Mouse (Mus musculus): Measurements from ENCODE around the gene Batf2. TPM values are rescaled to one million over a fixed set of nuclear protein-coding genes. Genes with fewer than 3 reads are reported as not detected.

Batf2 gene
- polyA plus RNA-seq, 1 experiment from 2014 or later, result not detected

- WGBS, result 9% methylated on average over 16 of the region's 16 CpGs
Observed at GRCm38 (mm10) chr19:6140374-6140677, 457 bp upstream of the Batf2 start.

GRCm38 (mm10) chr19:6141394-6141749 lies 589 bp downstream of the Batf2 start, which contains the start of gene Arl2:
Gene Arl2, minus strand, starts transcription at chr19:6141548.
- H3K4me1 ChIP-seq, result peaks cover 21% of the 10 kb centered on the region
- H3K4me3 ChIP-seq, result peak within 1 kb of the TSS; percentile 88
- no peaks in the 10 kb centered on the region for H3K27me3 ChIP-seq (replicated peaks; ENCODE audit: low read depth, poor library complexity, severe bottlenecking)
- under 1% methylated on average over 15 of the region's 15 CpGs for WGBS
- H3K9me3 ChIP-seq, result no peaks in the 10 kb centered on the region
- DNase-seq (ENCODE audit: low spot score), result peak; percentile 85
- H3K36me3 ChIP-seq (replicated peaks), result peaks cover 23% of the 10 kb centered on the region
- peak within 1 kb of the TSS; percentile 99 for H3K27ac ChIP-seq (replicated peaks)

More at GRCm38 (mm10) chr19:6140374-6140677, 457 bp upstream of the Batf2 start:
- Histone ChIP-seq H3K27me3 (replicated peaks; ENCODE audit: low read depth, poor library complexity, severe bottlenecking) (no peaks in the 10 kb centered on the region), H3K4me3 (peak overlapping the region; percentile 88), H3K9me3 (no peaks in the 10 kb centered on the region), H3K36me3 (replicated peaks) (peaks cover 34% of the 10 kb centered on the region), H3K4me1 (peaks cover 22% of the 10 kb centered on the region), H3K27ac (replicated peaks) (peak overlapping the region; percentile 99)
- DNase-seq (ENCODE audit: low spot score), result no peak

GRCm38 (mm10) chr19:6144842-6145241 lies 4.1 kb downstream of the Batf2 start:
- no peak overlapping the region for H3K27ac ChIP-seq (replicated peaks)
- DNase-seq (ENCODE audit: low spot score), result no peak
- 76% methylated on average over 5 of the region's 5 CpGs for WGBS
- H3K27me3 ChIP-seq (replicated peaks; ENCODE audit: low read depth, poor library complexity, severe bottlenecking), result no peaks in the 10 kb centered on the region
- no peak overlapping the region for H3K4me3 ChIP-seq
- H3K4me1 ChIP-seq, result peaks cover 13% of the 10 kb centered on the region
- no peaks in the 10 kb centered on the region for H3K9me3 ChIP-seq
- no peaks in the 10 kb centered on the region for H3K36me3 ChIP-seq (replicated peaks)

GRCm38 (mm10) chr19:6155174-6155573 lies 14.4 kb downstream of the Batf2 start:
- 87% methylated on average over 9 of the region's 9 CpGs for WGBS
- Histone ChIP-seq H3K27me3 (replicated peaks; ENCODE audit: low read depth, poor library complexity, severe bottlenecking) (0 out of 2 replicates have a peak, but pooled peaks cover 3% of the 10 kb centered on the region), H3K36me3 (replicated peaks) (no peaks in the 10 kb centered on the region), H3K27ac (replicated peaks) (no peak overlapping the region), H3K4me3 (no peak overlapping the region), H3K4me1 (peaks cover 10% of the 10 kb centered on the region), H3K9me3 (no peaks in the 10 kb centered on the region)
- no peak for DNase-seq (ENCODE audit: low spot score)

GRCm38 (mm10) chr19:6156372-6156771 lies 15.6 kb downstream of the Batf2 start:
- peaks cover 10% of the 10 kb centered on the region for H3K4me1 ChIP-seq
- H3K27ac ChIP-seq (replicated peaks), result no peak overlapping the region
- WGBS, result 61% methylated on average over 8 of the region's 8 CpGs
- H3K4me3 ChIP-seq, result no peak overlapping the region
- no peaks in the 10 kb centered on the region for H3K9me3 ChIP-seq
- no peak for DNase-seq (ENCODE audit: low spot score)
- no peaks in the 10 kb centered on the region for H3K27me3 ChIP-seq (replicated peaks; ENCODE audit: low read depth, poor library complexity, severe bottlenecking)
- H3K36me3 ChIP-seq (replicated peaks), result no peaks in the 10 kb centered on the region

GRCm38 (mm10) chr19:6157220-6157619 lies 16.4 kb downstream of the Batf2 start:
- 83% methylated on average over 6 of the region's 6 CpGs for WGBS
- H3K9me3 ChIP-seq, result no peaks in the 10 kb centered on the region
- no peak overlapping the region for H3K27ac ChIP-seq (replicated peaks)

GRCm38 (mm10) chr19:6163872-6164547 lies 23.2 kb downstream of the Batf2 start:
- DNase-seq (ENCODE audit: low spot score), result no peak
- 78% methylated on average over 10 of the region's 10 CpGs for WGBS
- Histone ChIP-seq H3K36me3 (replicated peaks) (no peaks in the 10 kb centered on the region), H3K27ac (replicated peaks) (no peak overlapping the region), H3K4me1 (no peaks in the 10 kb centered on the region), H3K27me3 (replicated peaks; ENCODE audit: low read depth, poor library complexity, severe bottlenecking) (no peaks in the 10 kb centered on the region), H3K9me3 (no peaks in the 10 kb centered on the region), H3K4me3 (no peak overlapping the region)

More at GRCm38 (mm10) chr19:6157220-6157619, 16.4 kb downstream of the Batf2 start:
- H3K4me3 ChIP-seq, result no peak overlapping the region
- no peaks in the 10 kb centered on the region for H3K27me3 ChIP-seq (replicated peaks; ENCODE audit: low read depth, poor library complexity, severe bottlenecking)
- no peaks in the 10 kb centered on the region for H3K36me3 ChIP-seq (replicated peaks)
- no peak for DNase-seq (ENCODE audit: low spot score)
- H3K4me1 ChIP-seq, result peaks cover 10% of the 10 kb centered on the region

- Histone ChIP-seq H3K36me3 (replicated peaks) (no peaks in the 10 kb centered on the region), H3K4me3 (no peak overlapping the region), H3K27ac (replicated peaks) (no peak overlapping the region), H3K4me1 (no peaks in the 10 kb centered on the region), H3K9me3 (no peaks in the 10 kb centered on the region), H3K27me3 (replicated peaks; ENCODE audit: low read depth, poor library complexity, severe bottlenecking) (no peaks in the 10 kb centered on the region)
- DNase-seq (ENCODE audit: low spot score), result no peak
- WGBS, result 77% methylated on average over 4 of the region's 4 CpGs
Observed at GRCm38 (mm10) chr19:6166750-6167149, 26.0 kb downstream of the Batf2 start.

GRCm38 (mm10) chr19:6171215-6171614 lies 30.4 kb downstream of the Batf2 start:
- Histone ChIP-seq H3K9me3 (no peaks in the 10 kb centered on the region), H3K36me3 (replicated peaks) (no peaks in the 10 kb centered on the region), H3K27me3 (replicated peaks; ENCODE audit: low read depth, poor library complexity, severe bottlenecking) (no peaks in the 10 kb centered on the region), H3K27ac (replicated peaks) (no peak overlapping the region), H3K4me1 (peaks cover 4% of the 10 kb centered on the region; the same call in 1 of the 2 replicates), H3K4me3 (no peak overlapping the region)
- 85% methylated on average over 8 of the region's 8 CpGs for WGBS
- DNase-seq (ENCODE audit: low spot score), result no peak

- WGBS, result 44% methylated on average over 5 of the region's 5 CpGs
- peaks cover 4% of the 10 kb centered on the region; the same call in 1 of the 2 replicates for H3K4me1 ChIP-seq
- no peaks in the 10 kb centered on the region for H3K36me3 ChIP-seq (replicated peaks)
- H3K27ac ChIP-seq (replicated peaks), result no peak overlapping the region
- DNase-seq (ENCODE audit: low spot score), result peak; percentile 28
- H3K27me3 ChIP-seq (replicated peaks; ENCODE audit: low read depth, poor library complexity, severe bottlenecking), result no peaks in the 10 kb centered on the region
- H3K4me3 ChIP-seq, result no peak overlapping the region
- H3K9me3 ChIP-seq, result no peaks in the 10 kb centered on the region
Observed at GRCm38 (mm10) chr19:6174771-6175170, 34.0 kb downstream of the Batf2 start.

- Histone ChIP-seq H3K27me3 (replicated peaks; ENCODE audit: low read depth, poor library complexity, severe bottlenecking) (no peaks in the 10 kb centered on the region), H3K36me3 (replicated peaks) (no peaks in the 10 kb centered on the region), H3K27ac (replicated peaks) (no peak overlapping the region), H3K9me3 (no peaks in the 10 kb centered on the region), H3K4me1 (peaks cover 8% of the 10 kb centered on the region), H3K4me3 (no peak overlapping the region)
- WGBS, result 93% methylated on average over 6 of the region's 6 CpGs
- DNase-seq (ENCODE audit: low spot score), result no peak
Observed at GRCm38 (mm10) chr19:6178775-6179174, 38.0 kb downstream of the Batf2 start.

- DNase-seq (ENCODE audit: low spot score), result peak; percentile 62
- H3K4me1 ChIP-seq, result peaks cover 4% of the 10 kb centered on the region
- no peaks in the 10 kb centered on the region for H3K36me3 ChIP-seq (replicated peaks)
- WGBS, result 17% methylated on average over 5 of the region's 5 CpGs
- no peaks in the 10 kb centered on the region for H3K27me3 ChIP-seq (replicated peaks; ENCODE audit: low read depth, poor library complexity, severe bottlenecking)
- no peak overlapping the region for H3K27ac ChIP-seq (replicated peaks)
- H3K4me3 ChIP-seq, result no peak overlapping the region
- H3K9me3 ChIP-seq, result no peaks in the 10 kb centered on the region
Observed at GRCm38 (mm10) chr19:6181629-6182028, 40.8 kb downstream of the Batf2 start.

GRCm38 (mm10) chr19:6182534-6182933 lies 41.8 kb downstream of the Batf2 start:
- H3K27ac ChIP-seq (replicated peaks), result no peak overlapping the region
- no peak for DNase-seq (ENCODE audit: low spot score)
- H3K9me3 ChIP-seq, result no peaks in the 10 kb centered on the region
- WGBS, result 21% methylated on average over 3 of the region's 3 CpGs
- H3K4me3 ChIP-seq, result no peak overlapping the region
- H3K4me1 ChIP-seq, result peaks cover 4% of the 10 kb centered on the region
- H3K27me3 ChIP-seq (replicated peaks; ENCODE audit: low read depth, poor library complexity, severe bottlenecking), result no peaks in the 10 kb centered on the region
- H3K36me3 ChIP-seq (replicated peaks), result no peaks in the 10 kb centered on the region
